Mouse (Mus musculus): Measurements from ENCODE around the gene Tmem202. TPM values are rescaled to one million over a fixed set of nuclear protein-coding genes. Genes with fewer than 3 reads are reported as not detected.

Tmem202 gene
- polyA plus RNA-seq, 1 experiment, result 1.0 TPM

GRCm38 (mm10) chr9:59577401-59577800 is 37.8 kb upstream of the Tmem202 start:
- Histone ChIP-seq H3K4me3 (ENCODE audit: extremely low read depth, insufficient read depth, insufficient read length) (peak overlapping the region; percentile 29; the same call in 1 of the 2 replicates), H3K27ac (ENCODE audit: insufficient read depth, low read length) (no peak overlapping the region), H3K27me3 (ENCODE audit: control insufficient read depth, insufficient read depth, low read length) (peaks cover 11% of the 10 kb centered on the region), H3K4me1 (ENCODE audit: control insufficient read depth, insufficient read depth, insufficient read length) (peaks cover 10% of the 10 kb centered on the region), H3K36me3 (ENCODE audit: control insufficient read depth, insufficient read depth, low read length) (no peaks in the 10 kb centered on the region)
- WGBS, result 24% methylated on average over 13 of the region's 13 CpGs
- no peak for DNase-seq (ENCODE audit: low read depth in 1 of 2, low spot score in 2 of 2)
- TF ChIP-seq CTCF (IDR thresholded peaks at IDR 0.05; ENCODE audit: extremely low read depth, insufficient read depth, insufficient read length, insufficient replicate concordance) (no peak), POLR2A (IDR thresholded peaks at IDR 0.05; ENCODE audit: low read depth, low read length) (no peak)

- TF ChIP-seq CTCF (IDR thresholded peaks at IDR 0.05; ENCODE audit: extremely low read depth, insufficient read depth, insufficient read length, insufficient replicate concordance) (no peak), POLR2A (IDR thresholded peaks at IDR 0.05; ENCODE audit: low read depth, low read length) (no peak)
- H3K27ac ChIP-seq (ENCODE audit: insufficient read depth, low read length), result no peak overlapping the region
- H3K4me1 ChIP-seq (ENCODE audit: control insufficient read depth, insufficient read depth, insufficient read length), result peaks cover 3% of the 10 kb centered on the region; the same call in 1 of the 2 replicates
- H3K4me3 ChIP-seq (ENCODE audit: extremely low read depth, insufficient read depth, insufficient read length), result no peak overlapping the region
- WGBS, result 62% methylated on average over 2 of the region's 2 CpGs
- DNase-seq (ENCODE audit: low read depth in 1 of 2, low spot score in 2 of 2), result no peak
- H3K27me3 ChIP-seq (ENCODE audit: control insufficient read depth, insufficient read depth, low read length), result no peaks in the 10 kb centered on the region
- no peaks in the 10 kb centered on the region for H3K36me3 ChIP-seq (ENCODE audit: control insufficient read depth, insufficient read depth, low read length)
Observed at GRCm38 (mm10) chr9:59571852-59572251, 32.2 kb upstream of the Tmem202 start.

- no peaks in the 10 kb centered on the region for H3K27me3 ChIP-seq (ENCODE audit: control insufficient read depth, insufficient read depth, low read length)
- peak; percentile 50 to 60 for DNase-seq (ENCODE audit: low read depth in 1 of 2, low spot score in 2 of 2)
- peaks cover 19% of the 10 kb centered on the region for H3K36me3 ChIP-seq (ENCODE audit: control insufficient read depth, insufficient read depth, low read length)
- WGBS, result 14% methylated on average over 6 of the region's 6 CpGs
- no peak overlapping the region for H3K27ac ChIP-seq (ENCODE audit: insufficient read depth, low read length)
- H3K4me1 ChIP-seq (ENCODE audit: control insufficient read depth, insufficient read depth, insufficient read length), result peaks cover 3% of the 10 kb centered on the region; the same call in 1 of the 2 replicates
- no peak overlapping the region for H3K4me3 ChIP-seq (ENCODE audit: extremely low read depth, insufficient read depth, insufficient read length)
- TF ChIP-seq POLR2A (IDR thresholded peaks at IDR 0.05; ENCODE audit: low read depth, low read length) (no peak), CTCF (IDR thresholded peaks at IDR 0.05; ENCODE audit: extremely low read depth, insufficient read depth, insufficient read length, insufficient replicate concordance) (peak; percentile 61; the same call in 1 of the 2 replicates)
Observed at GRCm38 (mm10) chr9:59567111-59567510, 27.5 kb upstream of the Tmem202 start.

- peak; percentile 57 to 83 for DNase-seq (ENCODE audit: low read depth in 1 of 2, low spot score in 2 of 2)
- peaks cover 26% of the 10 kb centered on the region for H3K36me3 ChIP-seq (ENCODE audit: control insufficient read depth, insufficient read depth, low read length)
- no peaks in the 10 kb centered on the region for H3K27me3 ChIP-seq (ENCODE audit: control insufficient read depth, insufficient read depth, low read length)
- 20% methylated on average over 4 of the region's 4 CpGs for WGBS
- H3K27ac ChIP-seq (ENCODE audit: insufficient read depth, low read length), result no peak overlapping the region
- peak; percentile 91; the same call in 1 of the 2 replicates for TF ChIP-seq CTCF (IDR thresholded peaks at IDR 0.05; ENCODE audit: extremely low read depth, insufficient read depth, insufficient read length, insufficient replicate concordance)
- TF ChIP-seq POLR2A (IDR thresholded peaks at IDR 0.05; ENCODE audit: low read depth, low read length), result no peak
- H3K4me1 ChIP-seq (ENCODE audit: control insufficient read depth, insufficient read depth, insufficient read length), result peaks cover 3% of the 10 kb centered on the region; the same call in 1 of the 2 replicates
- no peak overlapping the region for H3K4me3 ChIP-seq (ENCODE audit: extremely low read depth, insufficient read depth, insufficient read length)
Observed at GRCm38 (mm10) chr9:59565600-59565999, 26.0 kb upstream of the Tmem202 start.

GRCm38 (mm10) chr9:59553719-59554118 is 14.1 kb upstream of the Tmem202 start:
- peaks cover 13% of the 10 kb centered on the region for H3K36me3 ChIP-seq (ENCODE audit: control insufficient read depth, insufficient read depth, low read length)
- H3K27me3 ChIP-seq (ENCODE audit: control insufficient read depth, insufficient read depth, low read length), result no peaks in the 10 kb centered on the region
- WGBS, result 87% methylated on average over 4 of the region's 4 CpGs
- no peak for TF ChIP-seq CTCF (IDR thresholded peaks at IDR 0.05; ENCODE audit: extremely low read depth, insufficient read depth, insufficient read length, insufficient replicate concordance)
- no peak for TF ChIP-seq POLR2A (IDR thresholded peaks at IDR 0.05; ENCODE audit: low read depth, low read length)
- no peak overlapping the region for H3K4me3 ChIP-seq (ENCODE audit: extremely low read depth, insufficient read depth, insufficient read length)
- DNase-seq (ENCODE audit: low read depth in 1 of 2, low spot score in 2 of 2), result no peak
- H3K4me1 ChIP-seq (ENCODE audit: control insufficient read depth, insufficient read depth, insufficient read length), result peaks cover 14% of the 10 kb centered on the region; the same call in 1 of the 2 replicates
- H3K27ac ChIP-seq (ENCODE audit: insufficient read depth, low read length), result no peak overlapping the region

- WGBS, result 92% methylated on average over 5 of the region's 5 CpGs
- TF ChIP-seq POLR2A (IDR thresholded peaks at IDR 0.05; ENCODE audit: low read depth, low read length), result no peak
- TF ChIP-seq CTCF (IDR thresholded peaks at IDR 0.05; ENCODE audit: extremely low read depth, insufficient read depth, insufficient read length, insufficient replicate concordance), result no peak
- Histone ChIP-seq H3K36me3 (ENCODE audit: control insufficient read depth, insufficient read depth, low read length) (peaks cover 11% of the 10 kb centered on the region), H3K27me3 (ENCODE audit: control insufficient read depth, insufficient read depth, low read length) (no peaks in the 10 kb centered on the region), H3K4me1 (ENCODE audit: control insufficient read depth, insufficient read depth, insufficient read length) (peaks cover 14% of the 10 kb centered on the region; the same call in 1 of the 2 replicates), H3K4me3 (ENCODE audit: extremely low read depth, insufficient read depth, insufficient read length) (no peak overlapping the region), H3K27ac (ENCODE audit: insufficient read depth, low read length) (no peak overlapping the region)
- DNase-seq (ENCODE audit: low read depth in 1 of 2, low spot score in 2 of 2), result no peak
Observed at GRCm38 (mm10) chr9:59552610-59553009, 13.0 kb upstream of the Tmem202 start.

GRCm38 (mm10) chr9:59551620-59552031 is 12.0 kb upstream of the Tmem202 start:
- Histone ChIP-seq H3K27ac (ENCODE audit: insufficient read depth, low read length) (peak overlapping the region; percentile 31; the same call in 1 of the 2 replicates), H3K4me1 (ENCODE audit: control insufficient read depth, insufficient read depth, insufficient read length) (peaks cover 14% of the 10 kb centered on the region; the same call in 1 of the 2 replicates), H3K4me3 (ENCODE audit: extremely low read depth, insufficient read depth, insufficient read length) (no peak overlapping the region), H3K36me3 (ENCODE audit: control insufficient read depth, insufficient read depth, low read length) (peaks cover 9% of the 10 kb centered on the region), H3K27me3 (ENCODE audit: control insufficient read depth, insufficient read depth, low read length) (no peaks in the 10 kb centered on the region)
- WGBS, result 68% methylated on average over 3 of the region's 3 CpGs
- no peak for DNase-seq (ENCODE audit: low read depth in 1 of 2, low spot score in 2 of 2)
- TF ChIP-seq POLR2A (IDR thresholded peaks at IDR 0.05; ENCODE audit: low read depth, low read length) (no peak), CTCF (IDR thresholded peaks at IDR 0.05; ENCODE audit: extremely low read depth, insufficient read depth, insufficient read length, insufficient replicate concordance) (no peak)
